Mouse (Mus musculus) hindbrain, postnatal 0 days (tissue): ENCODE data around the gene Upk1a. TPM values are rescaled to one million over a fixed set of nuclear protein-coding genes. Genes with fewer than 3 reads are reported as not detected.

Experiments
- ATAC-seq: fragments of 200-750 bp; cut with Nextera tagmentation; 2 replicates; pipeline ENCODE4 v1.8.0; 2017; ENCODE audit warnings: mild to moderate bottlenecking, moderate TSS enrichment, moderate library complexity
- DNase-seq: peaks from one replicate; pipeline ENCODE4 v3.0.0-alpha.2; 2015; ENCODE audit warnings: low spot score
- H3K27ac ChIP-seq: fragments of 300-500 bp; sonication (generic); 2 replicates; pipeline ENCODE4 v1.5.1; 2014; ENCODE audit warnings: mild to moderate bottlenecking
- H3K27me3 ChIP-seq: fragments of 300-500 bp; sonication (generic); 2 replicates; pipeline ENCODE4 v1.6.1; 2014; ENCODE audit warnings: low read length, mixed read lengths; ENCODE audit not compliant: insufficient read depth
- H3K36me3 ChIP-seq: fragments of 300-500 bp; sonication (generic); 2 replicates; pipeline ENCODE4 v1.6.1; 2014; ENCODE audit warnings: low read length, mixed read lengths; ENCODE audit not compliant: insufficient read depth
- H3K4me1 ChIP-seq: fragments of 300-500 bp; sonication (generic); 2 replicates; pipeline ENCODE4 v1.6.1; 2014; ENCODE audit warnings: antibody characterized with exemption, low read length, mixed read lengths; ENCODE audit not compliant: insufficient read depth
- H3K4me2 ChIP-seq: fragments of 300-500 bp; sonication (generic); 2 replicates; pipeline ENCODE4 v1.6.1; 2014; ENCODE audit warnings: low read depth, mild to moderate bottlenecking, low read length, moderate library complexity, mixed read lengths
- H3K4me3 ChIP-seq: fragments of 300-500 bp; sonication (generic); 2 replicates; pipeline ENCODE4 v1.5.1; 2014; ENCODE audit warnings: low read length
- H3K9ac ChIP-seq: fragments of 300-500 bp; sonication (generic); replicated peaks from 2 replicates; pipeline ENCODE4 v1.6.1; 2014; ENCODE audit warnings: mild to moderate bottlenecking, low read length, moderate library complexity, mixed read lengths
- H3K9me3 ChIP-seq: fragments of 300-500 bp; sonication (generic); 2 replicates; pipeline ENCODE4 v1.6.1; 2016; ENCODE audit warnings: low read length, mixed read lengths
- CTCF ChIP-seq: IDR thresholded peaks from 2 replicates; pipeline ENCODE4 v1.5.1; 2016; ENCODE audit warnings: antibody characterized with exemption, control low read depth, low read depth
- WGBS: fragments of 180-500 bp; shearing (Covaris S2); extraction: QIAGEN DNeasy Blood & Tissue Kit; methylation state at CpG from one replicate; pipeline ENCODE4 v1.1.7; 2014; 5-methylcytosine and 5-hydroxymethylcytosine counted together
- polyA plus RNA-seq: library from polyadenylated mRNA; unstranded; fragments of >200 nt; fragmentation: Nextera tagmentation; extraction: Ambion mirVana; gene quantifications from 2 replicates; pipeline ENCODE4 v1.2.1, GENCODE M21; 2015
- total RNA-seq: library from RNA; depleted of rRNA; stranded (reverse); fragments of >200 nt; gene quantifications from 2 replicates; pipeline ENCODE4 v1.2.3, GENCODE M21; 2014; rRNA removed

Upk1a gene
- total RNA-seq, result 0.14 and 0.99 TPM in 2 replicates
- 0.62 and 0.99 TPM in 2 replicates for polyA plus RNA-seq

GRCm38 (mm10) chr7:30612654-30613402, at the start of gene Upk1a:
Gene Upk1a (minus strand): TSS chr7:30612847.
- WGBS, result 85% methylated on average over 8 of the region's 8 CpGs
- no peak for ATAC-seq
- H3K4me2 ChIP-seq, result no peak within 1 kb of the TSS

DNA sequence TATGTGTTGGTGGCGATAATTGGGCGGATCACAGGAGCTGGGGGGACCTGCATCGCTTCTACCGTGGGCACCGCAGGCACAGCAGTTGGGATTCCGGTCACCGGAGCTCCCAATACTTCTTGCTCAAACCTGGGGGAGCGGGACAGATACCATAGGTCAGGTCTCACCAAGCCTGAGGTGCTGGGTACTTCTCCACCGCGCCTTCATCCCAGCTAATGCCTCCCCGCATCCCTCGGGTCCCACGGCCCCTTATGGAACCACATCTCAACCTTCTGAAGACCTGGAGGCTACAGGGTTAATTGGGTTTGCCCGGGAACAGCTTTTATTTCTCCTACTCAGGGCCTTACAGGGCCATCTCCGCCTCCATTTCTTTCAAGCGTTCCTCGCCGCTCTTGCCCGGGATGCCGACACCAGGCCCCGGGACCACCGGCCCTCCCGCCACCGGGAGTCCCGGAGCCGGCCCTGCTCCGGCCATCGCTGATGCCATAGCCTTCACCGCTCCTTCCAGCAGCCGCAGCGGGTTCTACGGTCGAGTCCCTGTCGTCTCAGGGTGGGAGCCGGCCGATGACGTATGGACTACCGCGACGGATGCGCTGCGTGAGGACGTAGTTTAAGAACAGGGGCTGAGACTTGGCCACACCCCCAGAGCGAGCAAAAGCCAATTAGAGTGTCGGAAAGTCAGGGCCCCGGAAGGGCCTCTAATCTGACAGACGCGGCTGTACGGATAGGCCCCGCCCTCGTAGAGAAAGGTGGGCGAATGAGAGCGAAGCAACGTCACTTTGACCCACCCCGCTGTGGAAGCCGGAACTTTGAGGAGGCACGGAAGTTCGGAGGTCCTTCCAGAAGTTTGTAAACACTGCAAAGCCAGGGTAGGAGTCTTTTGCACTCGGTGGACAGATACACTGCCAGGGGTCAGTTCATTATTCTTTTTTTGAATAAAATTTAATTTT, 37.2 kb upstream of the Upk1a start, which contains the start of gene Rbm42:
Rbm42 (minus strand) TSS at position 727 of the 950 bp plus-strand sequence.
- 1% methylated on average over 59 of the region's 59 CpGs for WGBS
- no peak for TF ChIP-seq CTCF

More at GRCm38 (mm10) chr7:30612654-30613402, at the start of gene Upk1a:
- H3K9ac ChIP-seq, result no peak within 1 kb of the TSS
- H3K36me3 ChIP-seq, result peaks cover 12% of the 10 kb centered on the region; the same call in 1 of the 2 replicates
- H3K27ac ChIP-seq, result no peak within 1 kb of the TSS
- no peaks in the 10 kb centered on the region for H3K27me3 ChIP-seq
- TF ChIP-seq CTCF, result no peak
- no peaks in the 10 kb centered on the region for H3K9me3 ChIP-seq
- no peak for DNase-seq
- no peak within 1 kb of the TSS for H3K4me3 ChIP-seq
- no peaks in the 10 kb centered on the region for H3K4me1 ChIP-seq

DNA sequence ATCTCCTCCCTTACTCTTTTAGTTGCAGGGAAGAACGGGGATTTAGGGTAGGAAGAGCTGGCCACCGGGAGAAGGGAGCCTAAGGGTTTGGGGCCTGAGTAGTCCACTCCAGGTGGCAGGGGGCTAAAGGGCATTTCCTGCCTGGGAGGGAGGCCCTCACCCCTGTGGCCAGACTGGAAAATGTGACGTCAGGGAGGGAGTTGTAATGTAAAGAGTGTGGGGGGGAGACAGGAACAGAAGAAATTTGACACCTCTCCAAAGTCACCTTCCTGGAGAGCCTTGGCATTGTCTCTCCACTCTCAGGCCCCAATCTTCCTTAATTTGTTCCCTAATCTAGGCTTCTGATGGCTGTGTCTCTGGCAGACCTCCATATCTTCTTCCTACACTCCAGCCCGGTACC, 26.4 kb upstream of the Upk1a start:
- Histone ChIP-seq H3K36me3 (peaks cover 30% of the 10 kb centered on the region), H3K9ac (no peak overlapping the region), H3K9me3 (no peaks in the 10 kb centered on the region), H3K27me3 (peaks cover 25% of the 10 kb centered on the region), H3K4me3 (no peak overlapping the region), H3K4me1 (no peaks in the 10 kb centered on the region), H3K4me2 (no peak overlapping the region), H3K27ac (no peak overlapping the region)
- TF ChIP-seq CTCF, result no peak
- DNase-seq (no peak), ATAC-seq (no peak)
- WGBS, result 38% methylated on average over 4 of the region's 4 CpGs

More for the DNA sequence above, 37.2 kb upstream of the Upk1a start, which contains the start of gene Rbm42:
- peak within 1 kb of the TSS; percentile 92 for H3K4me2 ChIP-seq
- no peaks in the 10 kb centered on the region for H3K9me3 ChIP-seq
- H3K4me3 ChIP-seq, result peak within 1 kb of the TSS; percentile 98
- peak within 1 kb of the TSS; percentile 86 for H3K27ac ChIP-seq
- no peaks in the 10 kb centered on the region for H3K4me1 ChIP-seq
- H3K9ac ChIP-seq, result peak within 1 kb of the TSS; percentile 95
- H3K36me3 ChIP-seq, result peaks cover 37% of the 10 kb centered on the region
- DNase-seq, result peak; percentile 99
- H3K27me3 ChIP-seq, result no peaks in the 10 kb centered on the region
- peak; percentile 100 for ATAC-seq

DNA sequence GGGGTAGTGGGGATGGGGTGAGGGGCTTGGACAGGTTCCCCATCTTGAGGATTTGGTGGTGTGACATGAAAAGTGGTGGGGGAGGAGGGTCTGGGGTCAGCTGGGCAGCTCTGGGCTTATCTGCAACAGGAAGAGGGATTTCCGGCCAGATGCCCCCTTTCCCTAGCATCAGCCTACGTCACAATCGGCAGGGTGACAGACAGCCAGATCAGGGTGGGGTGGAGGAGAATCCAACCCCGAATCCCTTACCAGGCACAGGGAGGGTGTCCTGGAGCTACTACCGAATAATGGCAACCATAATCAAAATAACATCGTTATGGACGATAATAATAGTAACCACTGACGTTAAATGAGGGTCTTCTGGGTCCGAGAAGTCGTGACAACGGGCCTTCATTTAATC, 23.7 kb upstream of the Upk1a start:
- H3K27me3 ChIP-seq, result peaks cover 47% of the 10 kb centered on the region
- ATAC-seq (no peak), DNase-seq (no peak)
- H3K36me3 ChIP-seq, result peaks cover 7% of the 10 kb centered on the region
- no peak overlapping the region for H3K9ac ChIP-seq
- 34% methylated on average over 11 of the region's 11 CpGs for WGBS
- no peak overlapping the region for H3K4me2 ChIP-seq
- H3K27ac ChIP-seq, result no peak overlapping the region
- no peak for TF ChIP-seq CTCF
- no peaks in the 10 kb centered on the region for H3K9me3 ChIP-seq
- no peaks in the 10 kb centered on the region for H3K4me1 ChIP-seq
- no peak overlapping the region for H3K4me3 ChIP-seq

GRCm38 (mm10) chr7:30635752-30636151, 23.1 kb upstream of the Upk1a start, which contains the start of gene Etv2:
Gene Etv2 (minus strand): TSS chr7:30635852.
- no peaks in the 10 kb centered on the region for H3K9me3 ChIP-seq
- peaks cover under 1% of the 10 kb centered on the region; the same call in 1 of the 2 replicates for H3K36me3 ChIP-seq
- H3K4me3 ChIP-seq, result peak within 1 kb of the TSS; percentile 11; the same call in 1 of the 2 replicates
- no peak within 1 kb of the TSS for H3K9ac ChIP-seq
- TF ChIP-seq CTCF, result no peak
- no peaks in the 10 kb centered on the region for H3K4me1 ChIP-seq
- no peak for DNase-seq
- WGBS, result 8% methylated on average over 5 of the region's 5 CpGs
- peaks cover 47% of the 10 kb centered on the region for H3K27me3 ChIP-seq
- H3K4me2 ChIP-seq, result peak within 1 kb of the TSS; percentile 23; the same call in 1 of the 2 replicates
- H3K27ac ChIP-seq, result no peak within 1 kb of the TSS
- no peak for ATAC-seq

DNA sequence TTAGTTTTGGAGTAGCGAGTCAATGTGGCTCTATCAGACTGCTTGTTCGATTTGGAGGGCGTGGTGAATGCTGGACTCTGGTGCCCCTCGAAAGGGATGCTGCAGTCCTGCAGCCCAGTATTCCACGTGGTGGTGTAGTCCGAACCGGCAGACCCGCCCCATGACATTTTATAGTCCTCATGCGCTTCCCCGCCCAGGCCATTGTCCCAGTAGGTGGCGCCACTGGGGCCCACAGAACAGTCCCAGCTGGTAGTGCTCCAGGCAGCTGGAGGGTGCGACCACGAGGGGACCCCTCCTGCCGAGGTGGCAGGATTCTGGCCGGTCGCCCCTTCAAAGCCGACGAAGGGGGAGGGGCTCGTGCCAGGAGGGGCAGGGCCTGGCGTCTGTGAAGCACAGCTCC, 22.0 kb upstream of the Upk1a start:
- Histone ChIP-seq H3K27ac (no peak overlapping the region), H3K36me3 (no peaks in the 10 kb centered on the region), H3K4me3 (peak overlapping the region; percentile 11; the same call in 1 of the 2 replicates), H3K4me1 (no peaks in the 10 kb centered on the region), H3K9ac (no peak overlapping the region), H3K27me3 (peaks cover 50% of the 10 kb centered on the region), H3K9me3 (no peaks in the 10 kb centered on the region), H3K4me2 (peak overlapping the region; percentile 23; the same call in 1 of the 2 replicates)
- ATAC-seq (peak; percentile 80), DNase-seq (peak; percentile 69)
- under 1% methylated on average over 20 of the region's 20 CpGs for WGBS
- TF ChIP-seq CTCF, result peak; percentile 75
